Mouse (Mus musculus) left cerebral cortex, adult 8-10 months (tissue): ENCODE measurements around the gene Taf4. TPM values are rescaled to one million over a fixed set of nuclear protein-coding genes. Genes with fewer than 3 reads are reported as not detected.

Experiments used
- DNase-seq, 2 experiments: peaks; one replicate each; pipeline ENCODE4 v3.0.0; 2022; ENCODE audit warnings: low spot score in 2 of 2
- total RNA-seq, 4 experiments: library from RNA; stranded (reverse); gene quantifications; 2 replicates each; pipeline ENCODE4 v1.2.4; 2022

Taf4 gene
- total RNA-seq, 4 experiments from 2014 or later = 21.2 to 28.4 (median 24.7) TPM

GRCm38 (mm10) chr2:179865097-179865496 is 111.3 kb downstream of the Taf4 start:
- no peak for DNase-seq

DNA sequence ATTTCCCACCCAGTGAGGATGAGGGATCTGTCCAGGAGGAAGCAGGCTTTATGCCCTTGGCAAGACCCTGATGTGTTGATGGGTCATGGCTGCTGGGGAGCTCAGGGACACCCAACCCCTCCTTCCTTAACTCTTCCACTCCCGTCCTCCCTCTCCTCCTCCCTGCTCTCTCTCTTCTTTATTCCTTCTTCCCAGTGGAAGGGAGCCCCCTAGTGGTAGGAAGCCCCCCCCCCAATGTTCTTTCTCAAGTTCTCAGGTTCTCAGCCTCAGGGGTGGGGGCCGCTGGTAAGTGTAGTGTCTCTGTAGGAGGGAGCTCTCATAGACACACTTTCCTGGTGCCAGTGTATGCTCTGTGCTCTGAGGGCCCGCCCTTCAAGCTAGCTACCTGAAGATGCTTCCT is 113.2 kb downstream of the Taf4 start:
- no peak for DNase-seq

DNA sequence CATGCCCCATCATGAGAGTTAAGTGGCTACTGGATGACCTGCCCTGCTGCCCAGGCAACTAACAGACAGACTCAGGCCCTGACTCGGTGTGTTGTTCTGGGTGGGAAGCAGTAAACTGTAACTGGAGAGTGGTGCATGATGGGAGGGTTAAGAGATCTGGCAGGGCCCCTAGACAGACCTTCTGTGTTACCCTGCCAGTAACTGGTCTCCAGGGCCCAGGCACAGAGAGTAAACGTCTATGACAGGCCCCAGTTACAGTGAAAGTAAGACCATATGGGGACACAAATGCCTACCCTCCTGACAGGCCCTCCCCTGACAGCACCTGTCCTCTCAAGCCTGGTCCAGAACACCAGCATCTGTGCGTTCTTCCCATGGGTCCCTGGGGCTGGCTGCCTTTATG is 113.8 kb downstream of the Taf4 start:
- DNase-seq = no peak

Other genes with a start within 250 kb of the Taf4 start
- gene Lsm14b, start 48.3 kb upstream of the Taf4 start, total RNA-seq = 100 to 1,000 TPM in 3 of 4 experiments, 10 to 100 TPM in 1; 99.1 to 113 (median 109) TPM
- gene Psma7, start 65.8 kb upstream of the Taf4 start, total RNA-seq = 100 to 1,000 TPM; 169 to 186 (median 174) TPM
- 10 to 100 TPM; 37.1 to 40.6 (median 38.9) TPM for gene Ss18l1, start 65.9 kb upstream of the Taf4 start, total RNA-seq
- gene Mtg2, start 93.9 kb upstream of the Taf4 start, total RNA-seq = 10 to 100 TPM; 14.8 to 18.1 (median 16.8) TPM
- gene Hrh3, start 127.8 kb upstream of the Taf4 start, total RNA-seq = 100 to 1,000 TPM in 3 of 4 experiments, 10 to 100 TPM in 1; 95.0 to 129 (median 126) TPM
- gene Osbpl2, start 142.7 kb upstream of the Taf4 start, total RNA-seq = 10 to 100 TPM; 56.0 to 59.0 (median 58.3) TPM
- gene Adrm1, start 194.8 kb upstream of the Taf4 start, total RNA-seq = 100 to 1,000 TPM; 107 to 109 (median 108) TPM
- 10 to 100 TPM in 1 of 4 experiments, 1 to 10 TPM in 3; 5.9 to 11.1 (median 7.3) TPM for gene Lama5, start 249.2 kb upstream of the Taf4 start, total RNA-seq